Mouse (Mus musculus) embryonic facial prominence, embryonic 10.5 days (tissue): ENCODE results near the gene Notch1. TPM values are rescaled to one million over a fixed set of nuclear protein-coding genes. Genes with fewer than 3 reads are reported as not detected.

ENCODE experiments used
- DNase-seq: peaks from one replicate; pipeline ENCODE4 v3.0.0-alpha.2; 2017; ENCODE audit warnings: low spot score
- H3K27ac ChIP-seq: fragments of 300-500 bp; sonication (generic); replicated peaks from 2 replicates; pipeline ENCODE4 v1.5.1; 2016; ENCODE audit warnings: mild to moderate bottlenecking
- H3K27me3 ChIP-seq: fragments of 300-500 bp; sonication (generic); replicated peaks from 2 replicates; pipeline ENCODE4 v1.6.1; 2016; ENCODE audit warnings: low read depth, mild to moderate bottlenecking; ENCODE audit not compliant: poor library complexity, severe bottlenecking
- H3K36me3 ChIP-seq: fragments of 300-500 bp; sonication (generic); replicated peaks from 2 replicates; pipeline ENCODE4 v1.6.1; 2016; ENCODE audit warnings: mild to moderate bottlenecking, moderate library complexity
- H3K4me1 ChIP-seq: fragments of 300-500 bp; sonication (generic); 2 replicates; pipeline ENCODE4 v1.6.1; 2016
- H3K4me3 ChIP-seq: fragments of 300-500 bp; sonication (generic); 2 replicates; pipeline ENCODE4 v1.5.1; 2016; ENCODE audit warnings: mild to moderate bottlenecking, moderate library complexity
- H3K9me3 ChIP-seq: fragments of 300-500 bp; sonication (generic); 2 replicates; pipeline ENCODE4 v1.6.1; 2016; ENCODE audit warnings: mild to moderate bottlenecking
- WGBS: fragments of 180-500 bp; shearing (Covaris S2); methylation state at CpG from one replicate; pipeline ENCODE4 v1.1.7; 2016; 5-methylcytosine and 5-hydroxymethylcytosine counted together
- microRNA-seq: library from miRNA; unstranded; fragments of <30 nt; microRNA quantifications from one replicate; pipeline ENCODE4, GENCODE M21; 2017
- polyA plus RNA-seq: library from polyadenylated mRNA; unstranded; fragments of >200 nt; fragmentation: Nextera tagmentation; extraction: Ambion mirVana; gene quantifications from 2 replicates; pipeline ENCODE4 v1.2.1, GENCODE M21; 2016

Gene Notch1
- polyA plus RNA-seq, 1 experiment from 2014 or later, result 17.1 TPM

DNA sequence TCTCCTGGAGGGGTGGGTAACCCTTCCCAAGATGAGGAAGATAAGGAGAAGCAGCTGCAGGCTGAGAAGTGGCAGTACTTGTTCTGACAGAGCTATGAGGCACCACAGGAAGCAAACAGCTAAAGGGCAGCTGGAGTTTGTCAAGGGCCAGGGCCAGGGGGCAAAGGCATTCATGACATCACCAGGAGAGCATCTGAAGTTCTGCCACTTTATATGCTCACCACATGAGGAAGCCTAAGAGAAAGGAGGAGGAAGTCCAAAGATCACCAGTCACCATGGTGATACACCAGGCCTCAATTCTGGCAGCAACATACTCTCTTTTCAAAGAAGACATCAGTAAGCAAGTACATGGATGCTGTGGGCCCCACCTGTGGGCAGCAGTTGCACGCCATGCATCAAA is 93.4 kb downstream of the Notch1 start:
- Histone ChIP-seq H3K27me3 (no peaks in the 10 kb centered on the region), H3K4me3 (no peak overlapping the region), H3K36me3 (peaks cover 99% of the 10 kb centered on the region), H3K4me1 (no peaks in the 10 kb centered on the region), H3K9me3 (no peaks in the 10 kb centered on the region), H3K27ac (no peak overlapping the region)
- 92% methylated on average over 1 of the region's 1 CpGs for WGBS
- no peak for DNase-seq

DNA sequence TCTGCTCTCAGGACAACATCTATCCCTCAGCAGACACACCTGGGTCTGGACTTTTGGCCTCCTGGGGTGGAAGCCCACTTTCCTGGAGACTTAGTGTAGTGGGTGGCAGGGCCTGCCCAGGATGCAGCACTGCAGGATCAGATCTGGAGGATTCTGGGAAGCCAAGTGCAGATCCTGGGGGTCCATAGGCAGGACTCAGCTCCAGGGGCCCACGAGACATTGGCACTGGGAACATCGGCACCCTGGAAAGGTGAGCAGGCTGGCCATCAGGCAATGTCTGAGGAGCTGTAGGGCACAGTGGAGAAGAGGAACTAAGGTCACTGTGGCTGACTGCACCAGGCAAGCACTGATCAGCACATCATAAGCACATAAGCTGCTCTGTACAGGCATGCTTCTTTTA is 94.5 kb downstream of the Notch1 start:
- H3K36me3 ChIP-seq, result peaks cover 99% of the 10 kb centered on the region
- H3K9me3 ChIP-seq, result no peaks in the 10 kb centered on the region
- 91% methylated on average over 2 of the region's 2 CpGs for WGBS
- H3K4me1 ChIP-seq, result no peaks in the 10 kb centered on the region
- no peak for DNase-seq
- H3K27me3 ChIP-seq, result no peaks in the 10 kb centered on the region
- H3K27ac ChIP-seq, result no peak overlapping the region
- no peak overlapping the region for H3K4me3 ChIP-seq

DNA sequence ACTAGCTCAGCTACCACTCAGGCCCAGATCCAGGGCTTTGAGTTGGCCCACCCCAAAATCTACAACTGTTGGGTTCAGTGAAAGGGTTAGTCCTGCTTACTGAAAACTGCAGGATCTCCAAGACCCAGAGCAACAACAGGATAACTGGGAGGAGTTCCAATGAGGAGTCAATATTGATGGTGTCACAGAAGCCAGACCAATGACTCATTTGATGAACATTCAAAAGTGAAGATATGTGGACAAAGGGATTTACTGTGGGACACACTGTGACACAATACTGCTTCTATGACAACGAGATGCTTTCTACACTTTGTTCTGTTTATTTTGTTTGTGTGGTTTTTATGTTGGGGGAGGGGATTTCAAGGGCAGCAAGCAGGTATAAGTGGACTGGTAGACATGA is 98.3 kb downstream of the Notch1 start:
- no peak overlapping the region for H3K4me3 ChIP-seq
- H3K27me3 ChIP-seq, result no peaks in the 10 kb centered on the region
- 85% methylated on average over 1 of the region's 1 CpGs for WGBS
- H3K9me3 ChIP-seq, result no peaks in the 10 kb centered on the region
- no peak for DNase-seq
- H3K27ac ChIP-seq, result no peak overlapping the region
- no peaks in the 10 kb centered on the region for H3K4me1 ChIP-seq
- H3K36me3 ChIP-seq, result peaks cover 100% of the 10 kb centered on the region

DNA sequence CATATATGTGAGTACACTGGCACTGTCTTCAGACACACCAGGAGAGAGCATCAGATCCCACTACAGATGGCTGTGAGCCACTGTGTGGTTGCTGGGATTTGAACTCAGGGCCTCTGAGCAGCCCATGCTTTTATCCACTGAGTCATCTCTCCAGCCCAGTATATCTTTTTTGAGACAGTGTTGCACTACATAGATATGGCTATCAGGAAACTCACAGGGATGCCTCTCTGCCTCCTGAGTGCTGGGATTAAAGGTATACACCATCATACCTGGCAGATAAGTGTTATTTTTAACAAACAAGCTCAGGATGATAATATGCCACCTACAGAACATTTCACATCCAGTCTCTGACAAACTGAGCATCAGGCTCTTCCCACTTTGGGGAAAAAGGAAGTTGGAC is 99.4 kb downstream of the Notch1 start:
- Histone ChIP-seq H3K4me1 (no peaks in the 10 kb centered on the region), H3K9me3 (no peaks in the 10 kb centered on the region), H3K27ac (no peak overlapping the region), H3K4me3 (no peak overlapping the region), H3K27me3 (no peaks in the 10 kb centered on the region), H3K36me3 (peaks cover 100% of the 10 kb centered on the region)
- no peak for DNase-seq

DNA sequence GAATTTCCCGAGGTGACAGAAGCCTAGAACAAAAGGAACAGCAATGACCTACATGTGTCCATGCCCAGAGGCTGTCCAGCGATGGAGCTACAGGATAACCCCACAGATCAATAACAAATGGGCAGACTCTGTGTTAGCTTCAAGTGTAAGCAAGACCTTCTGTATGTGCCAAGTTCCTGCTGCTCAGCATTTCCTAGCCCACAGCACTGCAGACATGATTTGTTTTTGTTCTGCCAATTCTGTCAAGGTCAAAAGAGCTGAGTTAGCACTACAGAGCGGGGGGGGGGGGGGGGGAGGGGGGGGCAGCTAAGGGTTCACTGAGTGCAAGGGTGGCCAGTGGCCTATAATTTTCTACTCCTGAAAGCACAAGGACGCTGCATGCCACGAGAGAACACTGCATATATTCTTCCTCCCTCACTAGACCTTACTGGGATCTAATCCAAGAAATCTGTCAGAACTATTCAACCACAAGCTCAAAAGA is 105.5 kb downstream of the Notch1 start:
- H3K27ac ChIP-seq, result no peak overlapping the region
- H3K36me3 ChIP-seq, result peaks cover 84% of the 10 kb centered on the region
- no peak overlapping the region for H3K4me3 ChIP-seq
- no peaks in the 10 kb centered on the region for H3K9me3 ChIP-seq
- H3K27me3 ChIP-seq, result no peaks in the 10 kb centered on the region
- 75% methylated on average over 5 of the region's 5 CpGs for WGBS
- no peak for DNase-seq
- peaks cover 34% of the 10 kb centered on the region for H3K4me1 ChIP-seq

DNA sequence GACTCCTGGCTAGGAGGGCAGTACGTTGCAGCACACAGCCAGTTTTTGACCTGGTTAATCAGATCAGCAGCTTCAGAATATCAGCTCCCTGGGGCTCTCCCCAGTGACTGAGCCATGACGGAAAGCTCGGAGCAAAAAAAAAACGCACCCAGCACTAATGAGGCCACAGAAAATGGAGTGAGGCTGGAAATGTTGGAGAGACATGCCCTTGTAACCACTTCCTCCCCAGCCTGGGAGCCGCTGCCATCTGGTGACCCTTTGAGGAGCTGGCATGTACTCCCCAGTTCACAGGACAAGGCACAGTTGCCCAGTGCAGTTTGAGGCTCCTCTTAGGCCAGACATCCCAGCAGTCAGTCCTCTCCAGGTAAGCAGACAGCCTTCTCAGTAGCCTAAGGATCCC is 106.4 kb downstream of the Notch1 start:
- no peaks in the 10 kb centered on the region for H3K27me3 ChIP-seq
- DNase-seq, result no peak
- H3K4me1 ChIP-seq, result peaks cover 41% of the 10 kb centered on the region
- no peak overlapping the region for H3K27ac ChIP-seq
- H3K4me3 ChIP-seq, result no peak overlapping the region
- WGBS, result 81% methylated on average over 5 of the region's 5 CpGs
- H3K36me3 ChIP-seq, result peaks cover 84% of the 10 kb centered on the region
- no peaks in the 10 kb centered on the region for H3K9me3 ChIP-seq

DNA sequence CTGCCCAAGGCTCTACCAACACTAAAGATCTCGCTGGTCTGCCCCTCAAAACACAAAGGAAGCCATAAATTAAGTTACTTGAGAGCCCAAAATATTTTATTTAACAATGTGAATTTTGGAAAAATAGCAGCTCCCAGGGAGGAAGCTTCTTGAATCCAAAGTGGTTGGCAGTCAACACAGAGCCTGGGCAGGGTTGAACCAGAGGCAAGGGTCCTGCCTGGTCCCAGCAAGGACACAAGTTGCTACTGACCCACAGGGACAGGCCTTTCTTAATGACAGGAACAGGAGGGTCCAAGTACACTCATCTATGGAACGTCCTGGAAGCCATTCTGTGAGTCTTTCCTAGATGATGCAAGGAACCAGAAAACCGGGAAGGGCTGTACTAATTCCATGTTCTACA is 107.1 kb downstream of the Notch1 start:
- H3K27ac ChIP-seq, result peak overlapping the region; percentile 94
- H3K27me3 ChIP-seq, result no peaks in the 10 kb centered on the region
- peaks cover 83% of the 10 kb centered on the region for H3K36me3 ChIP-seq
- peaks cover 47% of the 10 kb centered on the region for H3K4me1 ChIP-seq
- 58% methylated on average over 3 of the region's 3 CpGs for WGBS
- no peak for DNase-seq
- H3K4me3 ChIP-seq, result peak overlapping the region; percentile 89
- no peaks in the 10 kb centered on the region for H3K9me3 ChIP-seq

DNA sequence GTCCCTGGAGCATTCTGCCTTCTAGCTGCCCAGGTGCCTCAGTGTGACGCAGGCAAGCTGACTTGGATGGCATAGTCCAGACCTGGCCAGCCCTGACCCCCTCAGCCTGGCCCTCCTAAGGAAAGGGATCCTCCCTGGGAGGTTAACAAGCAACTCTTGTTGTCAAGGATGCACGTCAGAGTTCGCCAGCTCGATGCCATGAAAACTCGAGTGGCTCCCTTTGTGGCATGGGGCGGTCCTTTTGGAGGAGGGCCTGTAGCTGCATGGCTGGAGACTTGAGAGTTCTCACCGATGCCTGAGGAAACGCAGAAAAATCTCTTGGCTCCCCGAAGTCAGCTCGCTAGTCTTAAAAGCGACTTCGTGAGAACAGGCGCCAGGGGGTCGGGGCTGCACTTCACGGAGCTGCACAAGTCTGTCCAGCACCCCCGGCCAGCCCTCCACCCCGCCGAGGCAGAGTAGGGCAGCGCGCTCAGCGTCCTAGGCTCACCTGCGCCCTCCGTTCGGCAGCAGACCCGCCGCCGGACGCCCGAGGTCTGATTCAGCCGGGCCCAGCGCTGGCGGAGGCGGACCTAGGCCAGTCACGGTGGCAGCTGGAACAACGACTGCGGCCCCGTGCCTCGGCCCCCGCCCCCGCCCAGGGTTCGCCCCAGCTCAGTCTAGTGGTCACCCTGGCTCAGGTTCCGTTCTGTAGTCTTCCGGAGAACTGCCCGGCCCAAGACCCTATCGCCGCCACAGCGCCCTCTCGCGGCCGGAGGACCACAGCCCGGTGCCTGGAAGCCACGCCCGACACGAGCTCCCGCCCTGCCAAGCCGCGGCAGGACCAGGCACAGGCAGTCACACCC is 107.7 kb downstream of the Notch1 start, which contains the start of gene Inpp5e:
Gene Inpp5e (minus strand): TSS at position 689 of the 842 bp plus-strand sequence.
- Histone ChIP-seq H3K36me3 (peaks cover 78% of the 10 kb centered on the region), H3K27ac (peak within 1 kb of the TSS; percentile 94), H3K9me3 (no peaks in the 10 kb centered on the region), H3K27me3 (no peaks in the 10 kb centered on the region), H3K4me3 (peak within 1 kb of the TSS; percentile 89), H3K4me1 (peaks cover 47% of the 10 kb centered on the region)
- WGBS, result 1% methylated on average over 57 of the region's 57 CpGs
- DNase-seq, result peak; percentile 98

Small RNA genes lying within 50 kb of the gene (microRNA-seq; reads per million reads assigned to microRNA genes)
- 0.91 reads per million for gene Mir6996

Other genes with a start within 250 kb of the Notch1 start
- gene Ccdc187, start 222.1 kb downstream of the Notch1 start, polyA plus RNA-seq, result 0.03 and 0.04 TPM in 2 replicates
- 96.7 and 97.2 TPM in 2 replicates for gene Gpsm1, start 201.1 kb downstream of the Notch1 start, polyA plus RNA-seq
- gene Dnlz, start 164.6 kb downstream of the Notch1 start, polyA plus RNA-seq, result 31.5 and 32.2 TPM in 2 replicates
- gene Card9, start 155.7 kb downstream of the Notch1 start, polyA plus RNA-seq, result 0.87 and 0.96 TPM in 2 replicates
- 39.3 and 39.8 TPM in 2 replicates for gene Snapc4, start 136.0 kb downstream of the Notch1 start, polyA plus RNA-seq
- 133 and 137 TPM in 2 replicates for gene Entr1, start 127.3 kb downstream of the Notch1 start, polyA plus RNA-seq
- 144 and 151 TPM in 2 replicates for gene Pmpca, start 127.3 kb downstream of the Notch1 start, polyA plus RNA-seq
- gene Inpp5e, start 107.5 kb downstream of the Notch1 start, polyA plus RNA-seq, result 28.6 and 31.8 TPM in 2 replicates
- gene Sec16a, start 71.4 kb downstream of the Notch1 start, polyA plus RNA-seq, result 30.4 and 32.1 TPM in 2 replicates
- gene Egfl7, start 63.4 kb upstream of the Notch1 start, polyA plus RNA-seq, result 93.2 and 96.6 TPM in 2 replicates
- gene Gm20532, start 70.0 kb upstream of the Notch1 start, polyA plus RNA-seq, result not detected in 2 replicates
- 12.4 and 12.9 TPM in 2 replicates for gene Agpat2, start 87.8 kb upstream of the Notch1 start, polyA plus RNA-seq
- 39.9 and 43.8 TPM in 2 replicates for gene Fam69b, start 111.8 kb upstream of the Notch1 start, polyA plus RNA-seq
- not detected in 2 replicates for gene Lcn4, start 154.6 kb upstream of the Notch1 start, polyA plus RNA-seq